Mouse (Mus musculus) cerebellum, adult 2 months (tissue): ENCODE results near the gene Swap70. TPM values are rescaled to one million over a fixed set of nuclear protein-coding genes. Genes with fewer than 3 reads are reported as not detected.
"Not testable (repeated sequence)": the region's sequence is repeated elsewhere in the genome, so short reads cannot be mapped to it uniquely, and the experiment has no call there.

Experiments
- DNase-seq, 2 experiments: peaks; one replicate each; pipeline ENCODE4 v3.0.0; 2021
- H3K27ac ChIP-seq: fragments of 200-500 bp; 2 replicates; pipeline ENCODE4 v1.5.1; 2012; ENCODE audit warnings: low read length, control low read depth, inconsistent platforms; ENCODE audit not compliant: insufficient read depth
- H3K27me3 ChIP-seq: fragments of 200-500 bp; 2 replicates; pipeline ENCODE4 v1.6.1; 2012; ENCODE audit warnings: inconsistent platforms, mild to moderate bottlenecking, low read length, moderate library complexity; ENCODE audit not compliant: control insufficient read depth, insufficient read depth
- H3K4me1 ChIP-seq: fragments of 200-500 bp; 2 replicates; pipeline ENCODE4 v1.6.1; 2011; ENCODE audit warnings: low read length; ENCODE audit not compliant: control insufficient read depth, insufficient read depth
- H3K4me3 ChIP-seq: fragments of 200-500 bp; replicated peaks from 2 replicates; pipeline ENCODE3; 2011; ENCODE audit warnings: mild to moderate bottlenecking, low read depth, low read length, control low read depth; ENCODE audit not compliant: insufficient read depth
- CTCF ChIP-seq: fragments of 200-500 bp; IDR thresholded peaks from 2 replicates; pipeline ENCODE4 v1.5.1; 2011; ENCODE audit warnings: low read depth, mild to moderate bottlenecking, control low read depth, low read length, moderate library complexity, borderline replicate concordance; ENCODE audit not compliant: insufficient read depth
- POLR2A ChIP-seq: fragments of 200-500 bp; IDR thresholded peaks from 2 replicates; pipeline ENCODE4 v1.6.1; 2011; ENCODE audit warnings: low read length, control low read depth, borderline replicate concordance; ENCODE audit not compliant: insufficient read depth
- WGBS: fragments of 180-500 bp; shearing (Covaris S2); methylation state at CpG from one replicate; pipeline ENCODE4 v1.1.7; 2018; 5-methylcytosine and 5-hydroxymethylcytosine counted together
- polyA plus RNA-seq: library from polyadenylated mRNA; depleted of rRNA; stranded (reverse); fragments of >200 nt; gene quantifications from 2 replicates; pipeline ENCODE4 v1.2.3, GENCODE M21; 2012

Swap70 gene
- polyA plus RNA-seq, 1 experiment: 5.4 TPM

DNA sequence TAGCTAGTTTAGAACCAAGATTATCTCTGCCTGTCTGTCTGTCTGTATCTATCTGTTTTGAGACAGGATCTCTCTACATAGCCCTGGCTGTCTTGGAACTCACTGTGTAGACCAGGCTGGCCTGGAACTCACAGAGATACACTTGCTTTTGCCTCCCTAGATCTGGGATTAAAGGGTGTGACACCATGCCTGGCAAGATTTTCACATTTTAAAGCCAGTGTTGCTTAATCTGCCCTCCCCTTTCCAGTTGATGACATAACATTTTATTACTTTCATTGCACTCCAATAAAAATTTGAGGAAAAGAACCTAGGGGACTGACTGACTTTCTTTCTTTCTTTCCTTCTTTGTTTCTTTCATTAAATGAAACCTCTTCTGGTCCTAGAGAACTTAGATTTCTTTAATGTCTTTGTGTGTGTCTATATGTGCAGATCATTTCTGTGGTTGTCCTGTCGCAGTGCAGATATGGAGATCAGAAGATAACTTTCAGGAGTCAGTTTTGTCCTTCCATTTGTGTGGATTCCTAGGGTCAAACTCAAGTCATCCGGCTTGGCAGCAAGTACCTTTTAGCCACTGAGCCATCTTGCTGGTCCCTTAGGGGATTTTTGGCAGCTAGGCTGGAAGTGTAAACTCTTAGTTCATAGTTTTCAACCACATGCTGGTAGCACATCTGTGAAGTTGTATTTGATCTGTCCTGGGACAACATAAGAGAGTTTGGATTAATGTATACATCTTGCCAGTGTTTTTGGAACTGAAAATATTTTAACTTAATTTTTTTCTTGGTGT, 2.4 kb downstream of the Swap70 start:
- Histone ChIP-seq H3K27me3 (no peaks in the 10 kb centered on the region), H3K27ac (no peak overlapping the region), H3K4me3 (no peak overlapping the region), H3K4me1 (no peaks in the 10 kb centered on the region)
- 69% methylated on average over 2 of the region's 2 CpGs for WGBS
- DNase-seq: no peak
- TF ChIP-seq CTCF: no peak
- no peak for TF ChIP-seq POLR2A

DNA sequence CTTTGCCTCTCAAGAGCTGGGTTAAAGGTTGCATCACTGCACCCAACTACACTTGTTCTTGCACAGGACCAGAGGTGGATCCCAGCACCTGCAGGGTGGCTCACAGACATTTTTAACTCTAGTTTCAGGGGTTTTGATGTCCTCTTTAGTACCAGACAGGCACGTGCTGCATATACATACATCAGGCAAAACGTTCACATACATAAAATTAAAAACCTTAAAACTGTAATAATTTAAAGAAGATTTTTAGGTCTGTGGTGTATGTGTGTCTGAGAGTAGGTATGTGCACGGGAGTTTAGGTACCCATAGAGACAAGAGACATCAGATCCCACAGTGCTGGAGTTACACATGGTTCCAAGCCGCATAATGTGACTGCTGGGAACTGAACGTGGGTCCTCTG, 5.0 kb downstream of the Swap70 start:
- H3K27ac ChIP-seq: no peak overlapping the region
- H3K4me1 ChIP-seq: no peaks in the 10 kb centered on the region
- TF ChIP-seq POLR2A: no peak
- TF ChIP-seq CTCF: no peak
- no peak overlapping the region for H3K4me3 ChIP-seq
- H3K27me3 ChIP-seq: no peaks in the 10 kb centered on the region
- 95% methylated on average over 5 of the region's 5 CpGs for WGBS
- no peak for DNase-seq

DNA sequence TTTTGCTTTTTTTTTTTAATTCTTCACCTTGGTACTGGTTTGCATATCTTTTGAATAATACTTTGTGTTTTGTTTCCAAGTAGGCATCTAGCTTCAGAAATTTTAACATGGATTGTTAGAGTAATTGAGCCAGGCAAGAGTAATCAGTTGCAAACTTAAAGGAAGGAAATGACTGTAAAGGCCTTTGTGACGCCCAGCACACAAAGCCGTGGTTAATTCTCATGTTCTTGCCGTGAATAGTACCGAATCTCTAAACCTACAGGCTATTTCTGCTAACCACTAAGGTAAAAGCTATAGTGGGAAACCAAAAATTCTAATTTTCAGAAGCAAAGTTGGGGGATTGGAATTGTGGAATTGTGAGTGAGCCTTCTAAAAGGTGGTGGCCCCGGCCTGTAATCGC, 8.5 kb downstream of the Swap70 start:
- H3K27ac ChIP-seq: no peak overlapping the region
- 89% methylated on average over 6 of the region's 6 CpGs for WGBS
- no peaks in the 10 kb centered on the region for H3K27me3 ChIP-seq
- H3K4me1 ChIP-seq: no peaks in the 10 kb centered on the region
- DNase-seq: no peak
- H3K4me3 ChIP-seq: no peak overlapping the region
- no peak for TF ChIP-seq CTCF

GRCm38 (mm10) chr7:110231127-110231526, 9.6 kb downstream of the Swap70 start:
- H3K27ac ChIP-seq, DNase-seq, H3K4me3 ChIP-seq, H3K4me1 ChIP-seq, H3K27me3 ChIP-seq: not testable (repeated sequence)
- 97% methylated on average over 10 of the region's 10 CpGs for WGBS

- H3K4me1 ChIP-seq: no peaks in the 10 kb centered on the region; the same call in 1 of the 2 replicates
- H3K27ac ChIP-seq: no peak overlapping the region
- H3K27me3 ChIP-seq: no peaks in the 10 kb centered on the region
- 84% methylated on average over 4 of the region's 4 CpGs for WGBS
- DNase-seq: no peak
- H3K4me3 ChIP-seq: no peak overlapping the region
- TF ChIP-seq CTCF (no peak), POLR2A (no peak)
These were observed 14.6 kb downstream of the Swap70 start for GRCm38 (mm10) chr7:110236085-110236484.

DNA sequence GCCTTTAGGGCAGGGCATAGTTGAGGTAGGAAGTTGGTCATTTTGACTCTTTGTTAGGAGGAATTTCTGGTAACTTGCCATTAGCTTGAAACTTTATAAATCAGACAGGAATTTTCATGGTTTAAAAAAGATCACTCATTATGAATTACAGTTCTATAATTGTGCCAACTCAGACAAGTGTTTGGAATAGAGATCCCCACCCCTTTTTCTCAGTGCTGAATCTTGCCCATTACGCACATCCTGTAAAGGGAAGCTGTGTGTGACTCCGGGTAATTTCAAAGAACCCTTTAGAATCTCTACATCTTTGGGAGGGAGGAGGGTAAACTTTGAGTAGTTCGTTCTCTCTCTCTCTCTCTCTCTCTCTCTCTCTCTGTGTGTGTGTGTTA, 15.9 kb downstream of the Swap70 start:
- TF ChIP-seq CTCF: no peak
- TF ChIP-seq POLR2A: no peak
- Histone ChIP-seq H3K4me3 (no peak overlapping the region), H3K27ac (no peak overlapping the region), H3K4me1 (no peaks in the 10 kb centered on the region; the same call in 1 of the 2 replicates), H3K27me3 (no peaks in the 10 kb centered on the region)
- 50% methylated on average over 3 of the region's 3 CpGs for WGBS
- no peak for DNase-seq

- Histone ChIP-seq H3K4me3 (no peak overlapping the region), H3K27ac (no peak overlapping the region; the same call in 1 of the 2 replicates), H3K27me3 (no peaks in the 10 kb centered on the region), H3K4me1 (no peaks in the 10 kb centered on the region; the same call in 1 of the 2 replicates)
- 70% methylated on average over 2 of the region's 2 CpGs for WGBS
- DNase-seq: no peak
- TF ChIP-seq CTCF (no peak), POLR2A (no peak)
These were observed 16.4 kb downstream of the Swap70 start for GRCm38 (mm10) chr7:110237837-110238451.

DNA sequence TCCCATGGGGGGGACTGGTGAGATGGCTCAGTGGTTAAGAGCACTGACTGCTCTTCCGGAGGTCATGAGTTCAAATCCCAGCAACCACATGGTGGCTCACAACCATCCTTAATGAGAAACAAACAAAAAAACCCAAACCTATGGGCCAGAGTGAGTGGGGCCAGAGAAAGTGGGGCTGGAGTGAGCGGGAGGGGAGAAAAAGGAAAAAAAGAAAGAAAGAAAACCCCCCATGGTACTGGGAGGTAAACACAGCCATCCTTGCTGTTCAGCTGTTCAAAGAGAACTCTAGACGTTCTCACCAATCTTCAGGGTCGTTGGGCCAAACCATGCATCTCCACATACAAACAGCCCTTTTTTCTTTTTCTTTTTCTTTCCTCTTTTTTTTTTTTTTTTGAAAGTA, 18.1 kb downstream of the Swap70 start:
- no peak for DNase-seq
- no peak for TF ChIP-seq POLR2A
- no peak for TF ChIP-seq CTCF
- H3K27ac ChIP-seq: no peak overlapping the region
- WGBS: 90% methylated on average over 4 of the region's 4 CpGs
- no peaks in the 10 kb centered on the region; the same call in 1 of the 2 replicates for H3K4me1 ChIP-seq
- H3K27me3 ChIP-seq: no peaks in the 10 kb centered on the region
- no peak overlapping the region for H3K4me3 ChIP-seq
